Mouse (Mus musculus): ENCODE data around the gene Ruvbl1.

DNA sequence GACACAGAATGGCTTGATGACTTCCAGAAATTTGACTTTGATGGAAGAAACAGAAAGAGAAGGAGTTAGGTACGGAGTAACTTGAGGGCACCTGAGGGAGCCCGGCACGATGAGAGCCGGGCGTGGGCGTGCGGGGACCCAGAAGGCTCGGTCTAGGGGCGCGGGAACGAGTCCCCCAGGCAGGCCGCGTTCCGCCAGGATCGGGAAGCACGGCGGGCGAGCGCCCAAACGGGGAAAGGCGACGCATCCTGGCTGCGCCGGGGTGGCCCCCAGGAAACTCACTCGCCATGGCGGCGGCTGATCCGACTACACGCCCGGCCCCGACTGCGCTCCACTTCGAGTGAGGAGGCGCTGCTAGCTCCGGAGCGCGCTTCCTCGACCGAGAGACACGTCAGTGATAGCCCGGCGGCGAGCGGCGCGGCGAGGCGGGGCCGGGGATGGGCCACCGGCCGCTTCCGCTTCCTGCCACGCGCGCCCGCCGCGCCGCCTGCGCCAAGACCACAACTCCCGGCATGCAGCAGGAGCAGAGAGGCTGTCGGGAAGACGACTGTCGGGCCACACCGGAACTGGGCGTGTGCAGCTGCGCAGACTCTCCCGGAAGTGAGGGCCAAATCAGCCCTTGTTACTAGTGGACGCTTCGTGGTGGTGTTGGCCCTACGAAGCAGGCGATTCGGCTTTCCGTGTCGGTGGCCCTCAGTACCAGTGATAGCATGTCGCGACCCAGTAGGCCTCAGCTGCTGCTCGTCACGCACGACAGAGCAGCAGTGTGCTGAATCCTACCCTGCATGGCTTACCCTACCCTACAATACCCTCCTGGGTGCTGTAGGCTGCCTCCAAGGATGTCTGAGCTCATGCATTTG is 53.4 kb downstream of the Ruvbl1 start, which contains the start of gene Sec61a1:
- TF ChIP-seq CTCF (IDR thresholded peaks at IDR 0.05; ENCODE audit: low read depth) (no peak; the same call in 1 of the 2 replicates), EP300 (IDR thresholded peaks at IDR 0.05; ENCODE audit: low read depth) (no peak)

Data from liver, embryonic 14.5 days (tissue).